Mouse (Mus musculus): ENCODE data around the gene Cntnap2. TPM values are rescaled to one million over a fixed set of nuclear protein-coding genes. Genes with fewer than 3 reads are reported as not detected.
"Not testable (repeated sequence)": the region's sequence is repeated elsewhere in the genome, so short reads cannot be mapped to it uniquely, and the experiment has no call there.

The Cntnap2 gene
- total RNA-seq, 2 experiments from 2014 or later = 121 to 130 TPM

- DNase-seq = no peak
Measured at GRCm38 (mm10) chr6:46346946-46347345, 1287.8 kb downstream of the Cntnap2 start.

GRCm38 (mm10) chr6:46361091-46361490, 1301.9 kb downstream of the Cntnap2 start:
- DNase-seq = no peak

- peak; percentile 20 to 32 for DNase-seq
Measured at GRCm38 (mm10) chr6:46362156-46362555, 1303.0 kb downstream of the Cntnap2 start.

GRCm38 (mm10) chr6:46398725-46399589, 1339.8 kb downstream of the Cntnap2 start:
- peak; percentile 25 to 53 for DNase-seq

- no peak for DNase-seq
Measured at GRCm38 (mm10) chr6:46414154-46414553, 1355.0 kb downstream of the Cntnap2 start.

GRCm38 (mm10) chr6:46414562-46414961, 1355.4 kb downstream of the Cntnap2 start:
- no peak for DNase-seq

- DNase-seq = no peak
Measured at GRCm38 (mm10) chr6:46419827-46420226, 1360.7 kb downstream of the Cntnap2 start.

- DNase-seq = no peak
Measured at GRCm38 (mm10) chr6:46420349-46420748, 1361.2 kb downstream of the Cntnap2 start.

- DNase-seq = no peak
Measured at GRCm38 (mm10) chr6:46428231-46428630, 1369.1 kb downstream of the Cntnap2 start.

- DNase-seq = no peak
Measured at GRCm38 (mm10) chr6:46450917-46451638, 1391.9 kb downstream of the Cntnap2 start.

- no peak for DNase-seq
Measured at GRCm38 (mm10) chr6:46472683-46473082, 1413.5 kb downstream of the Cntnap2 start.

GRCm38 (mm10) chr6:46484392-46484791, 1425.2 kb downstream of the Cntnap2 start:
- no peak for DNase-seq

- DNase-seq = no peak
Measured at GRCm38 (mm10) chr6:46502786-46503185, 1443.6 kb downstream of the Cntnap2 start.

GRCm38 (mm10) chr6:46512841-46513240, 1453.7 kb downstream of the Cntnap2 start:
- no peak for DNase-seq

GRCm38 (mm10) chr6:46537586-46537985, 1478.4 kb downstream of the Cntnap2 start:
- not testable (repeated sequence) for DNase-seq

- DNase-seq = no peak
Measured at GRCm38 (mm10) chr6:46563470-46563869, 1504.3 kb downstream of the Cntnap2 start.

- DNase-seq = no peak
Measured at GRCm38 (mm10) chr6:46575055-46575454, 1515.9 kb downstream of the Cntnap2 start.

- no peak for DNase-seq
Measured at GRCm38 (mm10) chr6:46612365-46612764, 1553.2 kb downstream of the Cntnap2 start.

- no peak for DNase-seq
Measured at GRCm38 (mm10) chr6:46612872-46613271, 1553.7 kb downstream of the Cntnap2 start.

- no peak for DNase-seq
Measured at GRCm38 (mm10) chr6:46669018-46669417, 1609.9 kb downstream of the Cntnap2 start.

- no peak for DNase-seq
Measured at GRCm38 (mm10) chr6:46675081-46675480, 1615.9 kb downstream of the Cntnap2 start.

- peak in 1 of 2 experiments; percentile 11 for DNase-seq
Measured at GRCm38 (mm10) chr6:46675621-46676020, 1616.5 kb downstream of the Cntnap2 start.

- no peak for DNase-seq
Measured at GRCm38 (mm10) chr6:46696187-46696586, 1637.0 kb downstream of the Cntnap2 start.

GRCm38 (mm10) chr6:46699343-46699742, 1640.2 kb downstream of the Cntnap2 start:
- DNase-seq = no peak

Measured in layer of hippocampus, postnatal 36 days (tissue).